Mouse (Mus musculus): Measurements from ENCODE around the gene 2010003K11Rik. TPM values are rescaled to one million over a fixed set of nuclear protein-coding genes. Genes with fewer than 3 reads are reported as not detected.

Gene 2010003K11Rik
- total RNA-seq, 1 experiment: not detected

DNA sequence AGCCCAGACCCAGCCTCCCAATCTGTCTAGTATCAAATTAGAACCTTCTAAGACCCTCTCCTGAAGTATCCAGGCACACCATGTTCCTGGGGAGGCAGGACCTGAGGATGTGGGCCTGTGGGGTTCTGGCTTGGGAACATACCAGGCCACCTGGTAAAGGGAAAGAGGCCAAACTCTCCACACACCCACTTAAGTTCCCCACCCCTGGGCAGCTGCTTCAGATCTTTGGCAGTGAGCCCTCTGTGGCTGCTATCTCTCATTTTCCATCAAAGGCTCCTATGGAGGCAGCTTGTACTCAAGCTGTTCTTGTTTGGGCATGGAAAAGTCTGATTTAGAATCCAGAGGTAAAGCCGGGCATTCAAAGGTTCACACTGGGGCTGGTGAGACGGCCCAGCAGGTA is 10.5 kb downstream of the 2010003K11Rik start:
- Histone ChIP-seq H3K27ac (ENCODE audit: insufficient read depth, low read depth, low read length, poor library complexity, severe bottlenecking) (no peak overlapping the region), H3K9me3 (ENCODE audit: control insufficient read depth, insufficient read depth, low read depth, low read length) (no peaks in the 10 kb centered on the region), H3K36me3 (ENCODE audit: control insufficient read depth, insufficient read depth, low read length, poor library complexity, severe bottlenecking) (no peaks in the 10 kb centered on the region), H3K4me3 (ENCODE audit: insufficient read depth in 1 of 2, low read depth in 1 of 2, low read length in 2 of 2, poor library complexity in 1 of 2, severe bottlenecking in 1 of 2) (no peak overlapping the region), H3K9ac (ENCODE audit: insufficient read depth, low read depth, low read length, poor library complexity, severe bottlenecking) (no peak overlapping the region), H3K4me1 (ENCODE audit: control insufficient read depth in 2 of 2, insufficient read depth in 2 of 2, low read length in 2 of 2, poor library complexity in 1 of 2) (no peaks in the 10 kb centered on the region)
- DNase-seq (ENCODE audit: low read depth, low spot score): no peak
- in situ Hi-C loops (cut with MboI; ENCODE audit: low sequenced_read_pairs in 2 of 2, unreplicated experiment in 2 of 2): no loop called here
- TF ChIP-seq MAFK (IDR thresholded peaks at IDR 0.05; ENCODE audit: insufficient read depth, low read depth, low read length) (no peak), ZNF384 (IDR thresholded peaks at IDR 0.05; ENCODE audit: low read depth, low read length) (no peak), HCFC1 (IDR thresholded peaks at IDR 0.05; ENCODE audit: borderline replicate concordance, insufficient read depth, low read length) (no peak), ZC3H11A (IDR thresholded peaks at IDR 0.05; ENCODE audit: borderline replicate concordance, low read depth, low read length) (no peak), CHD2 (IDR thresholded peaks at IDR 0.05; ENCODE audit: low read depth, low read length) (no peak)

DNA sequence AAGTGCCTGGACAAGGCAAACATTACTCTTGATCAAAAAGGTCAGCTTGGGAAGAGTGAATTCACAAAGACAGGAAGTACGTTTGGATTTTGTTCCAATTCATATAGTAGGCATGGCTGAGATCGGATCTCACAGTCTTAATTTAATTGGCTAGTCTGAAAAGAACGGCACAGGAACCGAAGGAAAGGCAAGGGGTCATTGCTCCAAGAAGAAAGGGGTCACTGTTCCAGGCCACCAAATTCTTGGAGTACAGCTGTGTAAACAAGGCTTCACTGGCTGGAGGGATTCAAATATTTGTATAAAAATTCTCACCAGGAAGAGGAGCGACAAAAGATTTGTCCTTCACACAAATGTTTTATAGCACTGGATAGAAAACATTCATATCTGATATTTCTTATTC is 13.4 kb downstream of the 2010003K11Rik start:
- in situ Hi-C loops (cut with MboI; ENCODE audit: low sequenced_read_pairs in 2 of 2, unreplicated experiment in 2 of 2): no loop called here

DNA sequence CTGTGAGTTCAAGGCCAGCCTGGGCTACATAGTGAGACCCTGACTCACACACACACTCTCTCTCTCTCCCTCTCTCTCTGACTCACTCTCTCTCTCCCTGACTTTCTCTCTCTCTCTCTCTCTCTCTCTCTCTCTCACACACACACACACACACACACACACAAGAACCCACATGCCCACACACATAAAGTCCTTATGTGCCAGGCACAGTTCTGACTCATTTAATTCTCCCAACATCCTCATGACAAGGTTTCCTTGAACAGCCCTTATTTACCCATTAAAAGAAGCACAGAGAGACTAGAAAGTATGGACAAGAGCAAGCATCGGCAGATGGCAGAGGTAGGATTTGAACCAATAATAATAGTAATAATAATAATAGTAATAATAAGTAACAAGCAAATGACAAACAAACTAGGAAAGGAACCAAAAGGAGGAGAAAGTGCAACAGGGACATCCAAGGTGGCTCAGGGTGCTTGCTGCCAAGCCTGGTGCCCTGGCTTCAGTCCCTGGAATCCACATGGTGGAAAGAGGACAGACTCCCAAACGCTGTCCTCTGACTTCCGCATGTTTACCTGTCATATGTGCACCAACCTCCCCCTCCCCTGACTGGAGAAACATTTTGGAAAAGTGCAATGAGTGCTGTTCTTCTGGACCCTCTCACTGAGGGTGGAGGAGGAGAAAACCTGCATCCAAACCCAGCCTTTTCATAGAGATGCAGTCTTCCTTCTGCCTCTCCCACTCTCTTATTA is 16.1 kb downstream of the 2010003K11Rik start:
- Histone ChIP-seq H3K9me3 (ENCODE audit: control insufficient read depth, insufficient read depth, low read depth, low read length) (no peaks in the 10 kb centered on the region), H3K9ac (ENCODE audit: insufficient read depth, low read depth, low read length, poor library complexity, severe bottlenecking) (no peak overlapping the region), H3K4me1 (ENCODE audit: control insufficient read depth in 2 of 2, insufficient read depth in 2 of 2, low read length in 2 of 2, poor library complexity in 1 of 2) (no peaks in the 10 kb centered on the region), H3K36me3 (ENCODE audit: control insufficient read depth, insufficient read depth, low read length, poor library complexity, severe bottlenecking) (no peaks in the 10 kb centered on the region), H3K4me3 (ENCODE audit: insufficient read depth in 1 of 2, low read depth in 1 of 2, low read length in 2 of 2, poor library complexity in 1 of 2, severe bottlenecking in 1 of 2) (no peak overlapping the region), H3K27ac (ENCODE audit: insufficient read depth, low read depth, low read length, poor library complexity, severe bottlenecking) (no peak overlapping the region)
- no peak for DNase-seq (ENCODE audit: low read depth, low spot score)
- TF ChIP-seq CHD2 (IDR thresholded peaks at IDR 0.05; ENCODE audit: low read depth, low read length) (no peak), MAFK (IDR thresholded peaks at IDR 0.05; ENCODE audit: insufficient read depth, low read depth, low read length) (no peak), ZNF384 (IDR thresholded peaks at IDR 0.05; ENCODE audit: low read depth, low read length) (no peak), HCFC1 (IDR thresholded peaks at IDR 0.05; ENCODE audit: borderline replicate concordance, insufficient read depth, low read length) (no peak), ZC3H11A (IDR thresholded peaks at IDR 0.05; ENCODE audit: borderline replicate concordance, low read depth, low read length) (no peak)
- in situ Hi-C loops (cut with MboI; ENCODE audit: low sequenced_read_pairs in 2 of 2, unreplicated experiment in 2 of 2): no loop called here

More for the DNA sequence above, 13.4 kb downstream of the 2010003K11Rik start:
- Histone ChIP-seq H3K9ac (ENCODE audit: insufficient read depth, low read depth, low read length, poor library complexity, severe bottlenecking) (no peak overlapping the region), H3K27ac (ENCODE audit: insufficient read depth, low read depth, low read length, poor library complexity, severe bottlenecking) (no peak overlapping the region), H3K36me3 (ENCODE audit: control insufficient read depth, insufficient read depth, low read length, poor library complexity, severe bottlenecking) (no peaks in the 10 kb centered on the region), H3K9me3 (ENCODE audit: control insufficient read depth, insufficient read depth, low read depth, low read length) (no peaks in the 10 kb centered on the region), H3K4me3 (ENCODE audit: insufficient read depth in 1 of 2, low read depth in 1 of 2, low read length in 2 of 2, poor library complexity in 1 of 2, severe bottlenecking in 1 of 2) (no peak overlapping the region), H3K4me1 (ENCODE audit: control insufficient read depth in 2 of 2, insufficient read depth in 2 of 2, low read length in 2 of 2, poor library complexity in 1 of 2) (no peaks in the 10 kb centered on the region)
- TF ChIP-seq ZC3H11A (IDR thresholded peaks at IDR 0.05; ENCODE audit: borderline replicate concordance, low read depth, low read length) (no peak), CHD2 (IDR thresholded peaks at IDR 0.05; ENCODE audit: low read depth, low read length) (no peak), HCFC1 (IDR thresholded peaks at IDR 0.05; ENCODE audit: borderline replicate concordance, insufficient read depth, low read length) (no peak), ZNF384 (IDR thresholded peaks at IDR 0.05; ENCODE audit: low read depth, low read length) (no peak), MAFK (IDR thresholded peaks at IDR 0.05; ENCODE audit: insufficient read depth, low read depth, low read length) (no peak)
- no peak for DNase-seq (ENCODE audit: low read depth, low spot score)

DNA sequence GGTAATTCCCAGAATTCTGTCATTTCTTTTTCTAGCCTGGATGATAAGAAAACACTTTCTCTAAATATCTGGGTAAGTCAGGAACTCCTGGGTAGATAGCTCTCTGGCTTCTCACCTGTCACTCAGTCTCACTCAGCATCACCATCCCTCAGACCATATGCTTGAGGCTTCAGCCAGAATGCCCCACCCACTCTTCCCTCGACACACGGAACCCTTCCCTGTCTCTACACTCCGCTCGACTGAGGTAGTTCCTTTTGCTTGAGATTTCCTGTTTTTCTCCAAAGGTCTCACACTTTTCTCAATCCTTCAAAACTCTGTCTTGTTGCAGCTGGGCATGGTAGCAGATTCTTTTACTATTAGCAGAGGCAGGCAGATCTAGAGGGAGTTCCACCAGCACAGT is 17.1 kb downstream of the 2010003K11Rik start:
- no peak for DNase-seq (ENCODE audit: low read depth, low spot score)
- no peak overlapping the region for H3K4me3 ChIP-seq (ENCODE audit: insufficient read depth in 1 of 2, low read depth in 1 of 2, low read length in 2 of 2, poor library complexity in 1 of 2, severe bottlenecking in 1 of 2)
- TF ChIP-seq MAFK (IDR thresholded peaks at IDR 0.05; ENCODE audit: insufficient read depth, low read depth, low read length) (no peak), HCFC1 (IDR thresholded peaks at IDR 0.05; ENCODE audit: borderline replicate concordance, insufficient read depth, low read length) (no peak)
- in situ Hi-C loops (cut with MboI; ENCODE audit: low sequenced_read_pairs in 2 of 2, unreplicated experiment in 2 of 2): no loop called here
- peaks cover 0 to 2% of the 10 kb centered on the region in 2 experiments; a peak in 1 of 4 replicates for H3K4me1 ChIP-seq (ENCODE audit: control insufficient read depth in 2 of 2, insufficient read depth in 2 of 2, low read length in 2 of 2, poor library complexity in 1 of 2)
- no peak overlapping the region for H3K9ac ChIP-seq (ENCODE audit: insufficient read depth, low read depth, low read length, poor library complexity, severe bottlenecking)
- H3K9me3 ChIP-seq (ENCODE audit: control insufficient read depth, insufficient read depth, low read depth, low read length): no peaks in the 10 kb centered on the region
- no peaks in the 10 kb centered on the region for H3K36me3 ChIP-seq (ENCODE audit: control insufficient read depth, insufficient read depth, low read length, poor library complexity, severe bottlenecking)
- no peak overlapping the region for H3K27ac ChIP-seq (ENCODE audit: insufficient read depth, low read depth, low read length, poor library complexity, severe bottlenecking)

Measured in ES-E14 (cell line).